Mouse (Mus musculus): ENCODE data around the gene Ptprn2.

DNA sequence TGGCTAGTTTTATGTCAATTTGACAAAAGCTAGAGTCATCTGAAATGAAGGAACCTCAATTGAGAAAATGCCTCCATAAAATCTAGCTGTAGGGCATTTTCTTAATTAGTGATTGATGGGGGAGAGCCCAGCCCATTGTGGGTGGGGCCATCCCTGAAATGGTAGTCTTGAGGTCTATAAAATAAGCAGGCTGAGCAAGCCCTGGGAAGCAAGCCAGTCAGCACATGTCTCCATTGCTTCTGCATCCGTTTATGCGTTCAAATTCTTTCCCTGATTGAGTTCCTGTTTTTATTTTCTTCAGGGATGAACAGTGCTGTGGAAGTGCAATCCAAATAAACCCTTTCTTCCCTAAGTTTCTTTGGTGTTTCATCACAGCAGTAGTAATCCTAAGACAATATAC is 152.0 kb downstream of the Ptprn2 start:
- TF ChIP-seq CTCF (IDR thresholded peaks at IDR 0.05; ENCODE audit: borderline replicate concordance, control insufficient read depth, extremely low read depth, insufficient read depth, low read length, poor library complexity): no peak
- TF ChIP-seq POLR2A (IDR thresholded peaks at IDR 0.05; ENCODE audit: control insufficient read depth, extremely low read depth, insufficient read depth, low read length, poor library complexity): no peak
